Mouse (Mus musculus) embryonic fibroblast, embryonic 13.5 days (primary cell): ENCODE data around the gene Cyp4a32. TPM values are rescaled to one million over a fixed set of nuclear protein-coding genes. Genes with fewer than 3 reads are reported as not detected.
"Not testable (repeated sequence)": the region's sequence is repeated elsewhere in the genome, so short reads cannot be mapped to it uniquely, and the experiment has no call there.

Source experiments
- H3K27ac ChIP-seq: 2 replicates; pipeline ENCODE4 v1.5.1; 2012; ENCODE audit warnings: low read length, control low read depth, inconsistent platforms; ENCODE audit not compliant: insufficient read depth
- H3K4me1 ChIP-seq: 2 replicates; pipeline ENCODE4 v1.6.1; 2011; ENCODE audit warnings: low read length; ENCODE audit not compliant: control insufficient read depth, insufficient read depth
- H3K4me3 ChIP-seq: 2 replicates; pipeline ENCODE4 v1.5.1; 2011; ENCODE audit warnings: mild to moderate bottlenecking, control low read depth, low read length; ENCODE audit not compliant: insufficient read depth
- CTCF ChIP-seq: IDR thresholded peaks from 2 replicates; pipeline ENCODE4 v1.5.1; 2011; ENCODE audit warnings: mild to moderate bottlenecking, control low read depth, low read length, moderate library complexity, borderline replicate concordance; ENCODE audit not compliant: insufficient read depth
- POLR2A ChIP-seq: IDR thresholded peaks from 2 replicates; pipeline ENCODE4 v1.6.1; 2011; ENCODE audit warnings: low read depth, mild to moderate bottlenecking, control low read depth, low read length, moderate library complexity
- polyA plus RNA-seq: library from polyadenylated mRNA; stranded (reverse); fragments of >200 nt; gene quantifications from 2 replicates; pipeline ENCODE4 v1.2.4, GENCODE M21; 2011; ENCODE audit warnings: low read depth; ENCODE audit not compliant: missing spikeins, insufficient read length

Cyp4a32 gene
- polyA plus RNA-seq, 1 experiment: not detected

- Histone ChIP-seq H3K27ac (no peak overlapping the region), H3K4me3 (no peak overlapping the region), H3K4me1 (no peaks in the 10 kb centered on the region)
- TF ChIP-seq CTCF (no peak), POLR2A (no peak)
These were observed 4.4 kb upstream of the Cyp4a32 start for GRCm38 (mm10) chr4:115596357-115596756.

GRCm38 (mm10) chr4:115596824-115597336 is 3.9 kb upstream of the Cyp4a32 start:
- Histone ChIP-seq H3K4me3 (no peak overlapping the region), H3K4me1 (no peaks in the 10 kb centered on the region)
- TF ChIP-seq CTCF: no peak
- no peak for TF ChIP-seq POLR2A

GRCm38 (mm10) chr4:115614005-115614404 is 13.2 kb downstream of the Cyp4a32 start:
- TF ChIP-seq CTCF (no peak), POLR2A (no peak)

More at GRCm38 (mm10) chr4:115596824-115597336, 3.9 kb upstream of the Cyp4a32 start:
- no peak overlapping the region for H3K27ac ChIP-seq

GRCm38 (mm10) chr4:115625560-115625959 is 24.8 kb downstream of the Cyp4a32 start:
- not testable (repeated sequence) for H3K4me1 ChIP-seq, H3K4me3 ChIP-seq, H3K27ac ChIP-seq

More at GRCm38 (mm10) chr4:115614005-115614404, 13.2 kb downstream of the Cyp4a32 start:
- Histone ChIP-seq H3K4me3 (no peak overlapping the region), H3K27ac (no peak overlapping the region), H3K4me1 (no peaks in the 10 kb centered on the region)

GRCm38 (mm10) chr4:115642967-115643754 is 42.4 kb downstream of the Cyp4a32 start:
- Histone ChIP-seq H3K4me3 (no peak overlapping the region), H3K4me1 (no peaks in the 10 kb centered on the region), H3K27ac (no peak overlapping the region)
- no peak for TF ChIP-seq CTCF
- TF ChIP-seq POLR2A: no peak

- no peak overlapping the region for H3K4me3 ChIP-seq
- TF ChIP-seq POLR2A: no peak
- H3K4me1 ChIP-seq: no peaks in the 10 kb centered on the region
- no peak overlapping the region for H3K27ac ChIP-seq
These were observed 44.6 kb downstream of the Cyp4a32 start for GRCm38 (mm10) chr4:115645371-115645770.

- H3K4me1 ChIP-seq: no peaks in the 10 kb centered on the region
- no peak within 1 kb of the TSS for H3K4me3 ChIP-seq
- H3K27ac ChIP-seq: no peak within 1 kb of the TSS
- no peak for TF ChIP-seq POLR2A
- no peak for TF ChIP-seq CTCF
These were observed 46.8 kb downstream of the Cyp4a32 start, which contains the start of gene Cyp4b1 for GRCm38 (mm10) chr4:115647580-115647979. TSS of gene Cyp4b1 (minus strand) at chr4:115647723.

GRCm38 (mm10) chr4:115648752-115649151 is 48.0 kb downstream of the Cyp4a32 start:
- TF ChIP-seq CTCF (no peak), POLR2A (no peak)
- H3K4me3 ChIP-seq: no peak overlapping the region
- no peak overlapping the region for H3K27ac ChIP-seq
- H3K4me1 ChIP-seq: no peaks in the 10 kb centered on the region

- no peaks in the 10 kb centered on the region for H3K4me1 ChIP-seq
- no peak for TF ChIP-seq POLR2A
- TF ChIP-seq CTCF: no peak
- no peak overlapping the region for H3K27ac ChIP-seq
These were observed 48.6 kb downstream of the Cyp4a32 start for GRCm38 (mm10) chr4:115649344-115649743.

GRCm38 (mm10) chr4:115650866-115651265 is 50.1 kb downstream of the Cyp4a32 start:
- Histone ChIP-seq H3K4me1 (no peaks in the 10 kb centered on the region), H3K27ac (no peak overlapping the region), H3K4me3 (no peak overlapping the region)
- TF ChIP-seq POLR2A: no peak
- TF ChIP-seq CTCF: no peak

More at GRCm38 (mm10) chr4:115649344-115649743, 48.6 kb downstream of the Cyp4a32 start:
- no peak overlapping the region for H3K4me3 ChIP-seq

GRCm38 (mm10) chr4:115655841-115656534 is 55.2 kb downstream of the Cyp4a32 start:
- H3K27ac ChIP-seq, H3K4me3 ChIP-seq, H3K4me1 ChIP-seq: not testable (repeated sequence)

GRCm38 (mm10) chr4:115656535-115656922 is 55.8 kb downstream of the Cyp4a32 start:
- H3K4me3 ChIP-seq, H3K27ac ChIP-seq, H3K4me1 ChIP-seq: not testable (repeated sequence)
